In genomic region chr19:29648550-29648914, GRCm38 (mm10) we compare ENCODE assay signal across 9 mouse cellular contexts. TPM values are rescaled to one million over a fixed set of nuclear protein-coding genes. Genes with fewer than 3 reads are reported as not detected.
A peak's percentile ranks its signal among the peaks of the same experiment; 100 is the strongest.
DNase-seq lines count a peak whose midpoint lies in the region; ATAC-seq and TF ChIP-seq lines count a peak whose summit lies in the region.
"Had no signal": no experiment of that assay in that cellular context is flagged by ENCODE, and none has a peak within 500 bp of the region (broad histone marks: within the 10 kb centered on the region; RNA-seq: fewer than 3 reads in every experiment).

No protein-coding gene starts in this region.

- TF ChIP-seq CTCF in ES-Bruce4 (IDR thresholded peaks at IDR 0.05; ENCODE audit: low read depth, low read length) = no peak
- TF ChIP-seq CTCF in liver, postnatal 0 days (IDR thresholded peaks at IDR 0.05; ENCODE audit: low read depth) = no peak

- H3K4me1 ChIP-seq in heart, embryonic 13.5 days = no peaks in the 10 kb centered on the region
- no peaks in the 10 kb centered on the region for H3K4me1 ChIP-seq in ES-Bruce4 (ENCODE audit: control insufficient read depth, insufficient read depth, low read length)
- 0 out of 2 replicates have a peak, but pooled peaks cover 3% of the 10 kb centered on the region for H3K4me1 ChIP-seq in hindbrain, embryonic 10.5 days (replicated peaks)
- peaks cover 10% of the 10 kb centered on the region for H3K4me1 ChIP-seq in liver, postnatal 0 days (ENCODE audit: insufficient read depth)

- 28% methylated on average over 4 of the region's 4 CpGs for WGBS in heart, embryonic 13.5 days
- WGBS in hindbrain, embryonic 10.5 days = 29% methylated on average over 4 of the region's 4 CpGs
- WGBS in liver, postnatal 0 days (ENCODE audit: insufficient replicate concordance) = 33% methylated on average over 4 of the region's 4 CpGs

- DNase-seq in heart, adult 9 months (ENCODE audit: low spot score in 2 of 2) = no peak
- no peak for DNase-seq in hindbrain, embryonic 10.5 days (ENCODE audit: low spot score)
- DNase-seq in liver, postnatal 0 days = no peak
- no peak for DNase-seq in T-cell, adult 2 months (ENCODE audit: low spot score)
- no peak for DNase-seq in gastrocnemius, adult 18-20 months (ENCODE audit: low spot score)
- no peak for DNase-seq in cerebellum, adult 11 months

- H3K27ac ChIP-seq in heart, embryonic 13.5 days (replicated peaks) = no peak overlapping the region
- no peak overlapping the region for H3K27ac ChIP-seq in ES-Bruce4 (ENCODE audit: insufficient read depth, low read length)
- peak overlapping the region; percentile 95 for H3K27ac ChIP-seq in hindbrain, embryonic 10.5 days
- no peak overlapping the region for H3K27ac ChIP-seq in liver, postnatal 0 days (ENCODE audit: low read depth)

- peak overlapping the region; percentile 86 for H3K4me2 ChIP-seq in heart, embryonic 13.5 days
- peak overlapping the region; percentile 73 for H3K4me2 ChIP-seq in liver, postnatal 0 days (ENCODE audit: low read depth, low read length)

- no peak for ATAC-seq in heart, embryonic 13.5 days (ENCODE audit: extremely low read depth, insufficient number of reproducible peaks, low FRiP score, low TSS enrichment)
- no peak; the same call in 1 of the 2 replicates for ATAC-seq in liver, postnatal 0 days

- TF ChIP-seq EP300 in ES-Bruce4 (IDR thresholded peaks at IDR 0.05; ENCODE audit: insufficient read depth, low read depth, low read length) = no peak
- TF ChIP-seq EP300 in liver, postnatal 0 days (IDR thresholded peaks at IDR 0.05; ENCODE audit: low read depth) = no peak

- TF ChIP-seq POLR2A in ES-Bruce4 (IDR thresholded peaks at IDR 0.05; ENCODE audit: insufficient read depth, low read length) = no peak

- peaks cover 4% of the 10 kb centered on the region for H3K9me3 ChIP-seq in heart, embryonic 13.5 days
- 0 out of 2 replicates have a peak, but pooled peaks cover 3% of the 10 kb centered on the region for H3K9me3 ChIP-seq in ES-Bruce4 (replicated peaks; ENCODE audit: control insufficient read depth, insufficient read depth, low read length, poor library complexity, severe bottlenecking)
- H3K9me3 ChIP-seq in hindbrain, embryonic 10.5 days = peaks cover 3% of the 10 kb centered on the region; the same call in 1 of the 2 replicates
- H3K9me3 ChIP-seq in liver, postnatal 0 days (ENCODE audit: low read length) = no peaks in the 10 kb centered on the region; the same call in 1 of the 2 replicates

- peaks cover 53% of the 10 kb centered on the region for H3K27me3 ChIP-seq in heart, embryonic 13.5 days (replicated peaks)
- H3K27me3 ChIP-seq in ES-Bruce4 (ENCODE audit: control insufficient read depth, insufficient read depth, low read length, poor library complexity, severe bottlenecking) = no peaks in the 10 kb centered on the region
- no peaks in the 10 kb centered on the region for H3K27me3 ChIP-seq in hindbrain, embryonic 10.5 days (ENCODE audit: insufficient read depth, poor library complexity, severe bottlenecking)
- no peaks in the 10 kb centered on the region for H3K27me3 ChIP-seq in liver, postnatal 0 days (ENCODE audit: insufficient read depth, low read length)

- H3K4me3 ChIP-seq in heart, embryonic 13.5 days = peak overlapping the region; percentile 82
- no peak overlapping the region for H3K4me3 ChIP-seq in ES-Bruce4 (ENCODE audit: low read depth, low read length)
- peak overlapping the region; percentile 86 for H3K4me3 ChIP-seq in hindbrain, embryonic 10.5 days
- no peak overlapping the region; the same call in 1 of the 2 replicates for H3K4me3 ChIP-seq in liver, postnatal 0 days (ENCODE audit: low read depth, low read length)

- peaks cover 7% of the 10 kb centered on the region for H3K36me3 ChIP-seq in heart, embryonic 13.5 days
- peaks cover 12% of the 10 kb centered on the region for H3K36me3 ChIP-seq in ES-Bruce4 (ENCODE audit: control insufficient read depth, insufficient read depth, low read length, poor library complexity, severe bottlenecking)
- peaks cover 22% of the 10 kb centered on the region for H3K36me3 ChIP-seq in hindbrain, embryonic 10.5 days
- H3K36me3 ChIP-seq in liver, postnatal 0 days (replicated peaks; ENCODE audit: insufficient read depth, low read length) = peaks cover 14% of the 10 kb centered on the region

- no peak overlapping the region for H3K9ac ChIP-seq in heart, embryonic 13.5 days
- H3K9ac ChIP-seq in ES-Bruce4 (ENCODE audit: low read depth, poor library complexity, severe bottlenecking) = 0 out of 2 replicates have a peak overlapping the region, but pooled peaks have one; percentile 76
- no peak overlapping the region for H3K9ac ChIP-seq in liver, postnatal 0 days (replicated peaks)

RNA-seq across cellular contexts. Expression of gene Ermp1, which starts 0.3 kb away (rescaled TPM):
- 5.3 TPM in 2 replicates for polyA plus RNA-seq in heart, embryonic 13.5 days (2015; fragmentation: Nextera tagmentation; extraction: Ambion mirVana)
- 57.9 and 67.9 TPM in 2 replicates for polyA plus RNA-seq in ES-Bruce4 (2011; ENCODE audit: insufficient read depth, insufficient read length, low read depth, missing spikeins)
- polyA plus RNA-seq in hindbrain, embryonic 10.5 days (2016; fragmentation: Nextera tagmentation; extraction: Ambion mirVana) = 12.8 and 16.1 TPM in 2 replicates
- polyA plus RNA-seq in liver, postnatal 0 days (2015; fragmentation: Nextera tagmentation; extraction: Ambion mirVana) = 4.1 and 4.3 TPM in 2 replicates
- total RNA-seq in gastrocnemius, adult 18-20 months (2021) = 1 to 10 TPM; 8.0 to 8.2 TPM

RNA-seq across cellular contexts. Expression of gene Mlana, which starts 49.1 kb away (rescaled TPM):
- polyA plus RNA-seq in heart, embryonic 13.5 days (2015; fragmentation: Nextera tagmentation; extraction: Ambion mirVana) = 0.66 and 0.92 TPM in 2 replicates
- 0.99 TPM in 1 of 2 replicates, not detected in the other for polyA plus RNA-seq in ES-Bruce4 (2011; ENCODE audit: insufficient read depth, insufficient read length, low read depth, missing spikeins)
- 0.26 and 0.60 TPM in 2 replicates for polyA plus RNA-seq in hindbrain, embryonic 10.5 days (2016; fragmentation: Nextera tagmentation; extraction: Ambion mirVana)
- not detected in 2 replicates for polyA plus RNA-seq in liver, postnatal 0 days (2015; fragmentation: Nextera tagmentation; extraction: Ambion mirVana)
- total RNA-seq in gastrocnemius, adult 18-20 months (2021) = not detected
- total RNA-seq: left cerebral cortex, postnatal 25 days had no signal

Comparison
In these comparisons a context has a peak if more than half of its experiments do, and no peak if none do; other contexts are left out.
1. H3K4me3 ChIP-seq: peak in heart, embryonic 13.5 days (single experiment) and hindbrain, embryonic 10.5 days (single experiment); none in ES-Bruce4 (single experiment) and liver, postnatal 0 days (single experiment).